Mouse (Mus musculus) forebrain, embryonic 16.5 days (tissue): Measurements from ENCODE around the gene Spats1. TPM values are rescaled to one million over a fixed set of nuclear protein-coding genes. Genes with fewer than 3 reads are reported as not detected.
"Not testable (repeated sequence)": the region's sequence is repeated elsewhere in the genome, so short reads cannot be mapped to it uniquely, and the experiment has no call there.

Experiments used
- ATAC-seq: fragments of 200-750 bp; cut with Nextera tagmentation; 2 replicates; pipeline ENCODE4 v1.8.0; 2017; ENCODE audit warnings: mild to moderate bottlenecking, moderate library complexity
- H3K27ac ChIP-seq: fragments of 300-500 bp; sonication (generic); 2 replicates; pipeline ENCODE4 v1.5.1; 2014; ENCODE audit warnings: low read length, control low read depth
- H3K27me3 ChIP-seq: fragments of 300-500 bp; sonication (generic); replicated peaks from 2 replicates; pipeline ENCODE4 v1.6.1; 2014; ENCODE audit warnings: low read length; ENCODE audit not compliant: control insufficient read depth, insufficient read depth
- H3K36me3 ChIP-seq: fragments of 300-500 bp; sonication (generic); 2 replicates; pipeline ENCODE4 v1.6.1; 2014; ENCODE audit not compliant: control insufficient read depth, insufficient read depth
- H3K4me1 ChIP-seq: fragments of 300-500 bp; sonication (generic); replicated peaks from 2 replicates; pipeline ENCODE4 v1.6.1; 2014; ENCODE audit warnings: low read length; ENCODE audit not compliant: control insufficient read depth, insufficient read depth
- H3K4me2 ChIP-seq: fragments of 300-500 bp; sonication (generic); 2 replicates; pipeline ENCODE4 v1.6.1; 2014; ENCODE audit warnings: mild to moderate bottlenecking, low read length, control low read depth
- H3K4me3 ChIP-seq: fragments of 300-500 bp; sonication (generic); replicated peaks from 2 replicates; pipeline ENCODE4 v1.5.1; 2014; ENCODE audit warnings: mild to moderate bottlenecking, low read length, control low read depth
- H3K9ac ChIP-seq: fragments of 300-500 bp; sonication (generic); replicated peaks from 2 replicates; pipeline ENCODE4 v1.6.1; 2014; ENCODE audit warnings: low read depth, low read length, control low read depth
- H3K9me3 ChIP-seq: fragments of 300-500 bp; sonication (generic); 2 replicates; pipeline ENCODE4 v1.6.1; 2016; ENCODE audit warnings: low read length; ENCODE audit not compliant: control insufficient read depth
- WGBS: fragments of 180-500 bp; shearing (Covaris S2); extraction: QIAGEN DNeasy Blood & Tissue Kit; methylation state at CpG from one replicate; pipeline ENCODE4 v1.1.7; 2014; 5-methylcytosine and 5-hydroxymethylcytosine counted together
- polyA plus RNA-seq: library from polyadenylated mRNA; unstranded; fragments of >200 nt; fragmentation: Nextera tagmentation; extraction: Ambion mirVana; gene quantifications from 2 replicates; pipeline ENCODE4 v1.2.1, GENCODE M21; 2015

Gene Spats1
- polyA plus RNA-seq, 1 experiment from 2014 or later, result 1.1 TPM

- Histone ChIP-seq H3K4me3 (peak within 1 kb of the TSS; percentile 91), H3K4me1 (peaks cover 21% of the 10 kb centered on the region), H3K36me3 (no peaks in the 10 kb centered on the region), H3K27ac (peak within 1 kb of the TSS; percentile 97), H3K9ac (peak within 1 kb of the TSS; percentile 90), H3K27me3 (no peaks in the 10 kb centered on the region), H3K4me2 (peak within 1 kb of the TSS; percentile 75), H3K9me3 (no peaks in the 10 kb centered on the region)
- under 1% methylated on average over 73 of the region's 73 CpGs for WGBS
- peak; percentile 97 for ATAC-seq
Observed at GRCm38 (mm10) chr17:45433419-45434261, 41.6 kb downstream of the Spats1 start, which contains the start of gene Cdc5l. Gene Cdc5l (minus strand): TSS chr17:45433737.

GRCm38 (mm10) chr17:45432706-45433398, 42.4 kb downstream of the Spats1 start:
- peak; percentile 80 for ATAC-seq
- Histone ChIP-seq H3K9ac (peak overlapping the region; percentile 90), H3K4me2 (peak overlapping the region; percentile 75), H3K27me3 (no peaks in the 10 kb centered on the region), H3K36me3 (no peaks in the 10 kb centered on the region), H3K9me3 (no peaks in the 10 kb centered on the region), H3K27ac (peak overlapping the region; percentile 97), H3K4me3 (peak overlapping the region; percentile 91), H3K4me1 (peaks cover 21% of the 10 kb centered on the region)
- WGBS, result 1% methylated on average over 59 of the region's 62 CpGs

- no peak for ATAC-seq
- H3K4me3 ChIP-seq, result peak overlapping the region; percentile 91
- H3K27me3 ChIP-seq, result no peaks in the 10 kb centered on the region
- H3K4me1 ChIP-seq, result peaks cover 21% of the 10 kb centered on the region
- no peaks in the 10 kb centered on the region for H3K9me3 ChIP-seq
- 72% methylated on average over 3 of the region's 3 CpGs for WGBS
- no peaks in the 10 kb centered on the region for H3K36me3 ChIP-seq
- H3K9ac ChIP-seq, result no peak overlapping the region
- H3K4me2 ChIP-seq, result peak overlapping the region; percentile 75
- H3K27ac ChIP-seq, result no peak overlapping the region
Observed at GRCm38 (mm10) chr17:45432007-45432406, 43.2 kb downstream of the Spats1 start.

GRCm38 (mm10) chr17:45417387-45417786, 57.8 kb downstream of the Spats1 start:
- H3K27me3 ChIP-seq, result no peaks in the 10 kb centered on the region
- no peak overlapping the region for H3K27ac ChIP-seq
- no peaks in the 10 kb centered on the region for H3K4me1 ChIP-seq
- peaks cover 27% of the 10 kb centered on the region for H3K36me3 ChIP-seq
- WGBS, result 83% methylated on average over 2 of the region's 2 CpGs
- no peak for ATAC-seq
- no peak overlapping the region for H3K4me3 ChIP-seq
- no peaks in the 10 kb centered on the region for H3K9me3 ChIP-seq
- no peak overlapping the region for H3K9ac ChIP-seq
- no peak overlapping the region for H3K4me2 ChIP-seq

- WGBS, result 93% methylated on average over 2 of the region's 2 CpGs
Observed at GRCm38 (mm10) chr17:45411617-45412016, 63.6 kb downstream of the Spats1 start.

GRCm38 (mm10) chr17:45408719-45409118, 66.5 kb downstream of the Spats1 start:
- ATAC-seq, result no peak
- Histone ChIP-seq H3K27ac (no peak overlapping the region), H3K9me3 (no peaks in the 10 kb centered on the region), H3K4me2 (no peak overlapping the region), H3K27me3 (no peaks in the 10 kb centered on the region), H3K4me1 (no peaks in the 10 kb centered on the region), H3K4me3 (no peak overlapping the region), H3K36me3 (peaks cover 45% of the 10 kb centered on the region), H3K9ac (no peak overlapping the region)
- WGBS, result 93% methylated on average over 2 of the region's 2 CpGs

More at GRCm38 (mm10) chr17:45411617-45412016, 63.6 kb downstream of the Spats1 start:
- not testable (repeated sequence) for H3K4me2 ChIP-seq, H3K9me3 ChIP-seq, H3K4me1 ChIP-seq, H3K9ac ChIP-seq, ATAC-seq, H3K4me3 ChIP-seq, H3K27ac ChIP-seq, H3K27me3 ChIP-seq
- peaks cover 47% of the 10 kb centered on the region for H3K36me3 ChIP-seq

GRCm38 (mm10) chr17:45406281-45406680, 68.9 kb downstream of the Spats1 start:
- Histone ChIP-seq H3K4me1 (no peaks in the 10 kb centered on the region), H3K27ac (no peak overlapping the region), H3K27me3 (no peaks in the 10 kb centered on the region), H3K36me3 (peaks cover 33% of the 10 kb centered on the region), H3K4me3 (no peak overlapping the region), H3K4me2 (no peak overlapping the region), H3K9ac (no peak overlapping the region), H3K9me3 (no peaks in the 10 kb centered on the region)
- WGBS, result 96% methylated on average over 10 of the region's 10 CpGs
- no peak for ATAC-seq

- no peaks in the 10 kb centered on the region for H3K9me3 ChIP-seq
- no peak overlapping the region for H3K9ac ChIP-seq
- no peak overlapping the region for H3K4me2 ChIP-seq
- H3K27me3 ChIP-seq, result no peaks in the 10 kb centered on the region
- H3K4me3 ChIP-seq, result no peak overlapping the region
- WGBS, result 4% methylated on average over 3 of the region's 3 CpGs
- ATAC-seq, result peak; percentile 61; the same call in 1 of the 2 replicates
- H3K27ac ChIP-seq, result no peak overlapping the region
- no peaks in the 10 kb centered on the region for H3K4me1 ChIP-seq
- H3K36me3 ChIP-seq, result peaks cover 16% of the 10 kb centered on the region
Observed at GRCm38 (mm10) chr17:45403207-45403606, 72.0 kb downstream of the Spats1 start.

- no peaks in the 10 kb centered on the region for H3K27me3 ChIP-seq
- no peak for ATAC-seq
- no peaks in the 10 kb centered on the region for H3K9me3 ChIP-seq
- H3K27ac ChIP-seq, result no peak overlapping the region
- 80% methylated on average over 3 of the region's 3 CpGs for WGBS
- no peak overlapping the region for H3K4me3 ChIP-seq
- no peak overlapping the region for H3K9ac ChIP-seq
- H3K36me3 ChIP-seq, result peaks cover 15% of the 10 kb centered on the region
- H3K4me2 ChIP-seq, result no peak overlapping the region
- H3K4me1 ChIP-seq, result no peaks in the 10 kb centered on the region
Observed at GRCm38 (mm10) chr17:45402601-45403000, 72.6 kb downstream of the Spats1 start.
